Mouse (Mus musculus): ENCODE measurements around the gene 6030468B19Rik. TPM values are rescaled to one million over a fixed set of nuclear protein-coding genes. Genes with fewer than 3 reads are reported as not detected.
"Not testable (repeated sequence)": the region's sequence is repeated elsewhere in the genome, so short reads cannot be mapped to it uniquely, and the experiment has no call there.

Gene 6030468B19Rik
- polyA plus RNA-seq, 1 experiment = not detected

GRCm38 (mm10) chr11:117781993-117782704, 15.3 kb upstream of the 6030468B19Rik start, which contains the start of the genes Tmc8 and Tmc6:
Gene Tmc8 (plus strand): TSS chr11:117782076.
Gene Tmc6 (minus strand): TSS chr11:117782198.
- Histone ChIP-seq H3K4me3 (peak within 1 kb of the TSS; percentile 59), H3K4me2 (ENCODE audit: low read depth) (peak within 1 kb of the TSS; percentile 94), H3K79me2 (ENCODE audit: control insufficient read depth, insufficient read depth) (no peaks in the 10 kb centered on the region), H3K27me3 (ENCODE audit: control insufficient read depth, insufficient read depth, insufficient read length) (no peaks in the 10 kb centered on the region), H3ac (ENCODE audit: control insufficient read depth, insufficient read length) (no peak within 1 kb of the TSS), H3K36me3 (ENCODE audit: control insufficient read depth, insufficient read depth) (no peaks in the 10 kb centered on the region)
- TF ChIP-seq TCF3 (IDR thresholded peaks at IDR 0.05; ENCODE audit: insufficient read length, low read depth) = no peak
- TF ChIP-seq MAX (IDR thresholded peaks at IDR 0.05; ENCODE audit: low read depth) = no peak
- TF ChIP-seq USF1 (IDR thresholded peaks at IDR 0.05; ENCODE audit: low read depth) = no peak
- TF ChIP-seq TCF12 (IDR thresholded peaks at IDR 0.05; ENCODE audit: insufficient read depth, poor library complexity, severe bottlenecking) = no peak
- TF ChIP-seq POLR2AphosphoS2 (IDR thresholded peaks at IDR 0.05; ENCODE audit: insufficient read length, low read depth) = no peak
- TF ChIP-seq POLR2A (IDR thresholded peaks at IDR 0.05; ENCODE audit: insufficient read length, low read depth) = no peak
- no peak for TF ChIP-seq SRF (IDR thresholded peaks at IDR 0.05; ENCODE audit: control insufficient read depth, insufficient read length, low read depth)
- no peak for TF ChIP-seq MYOD1 (IDR thresholded peaks at IDR 0.05; ENCODE audit: control insufficient read depth in 1 of 3, insufficient read length in 2 of 3, low read depth in 2 of 3)

- Histone ChIP-seq H3ac (ENCODE audit: control insufficient read depth, insufficient read length) (no peak overlapping the region), H3K4me3 (no peak overlapping the region), H3K36me3 (ENCODE audit: control insufficient read depth, insufficient read depth) (no peaks in the 10 kb centered on the region), H3K4me2 (ENCODE audit: low read depth) (no peak overlapping the region), H3K79me2 (ENCODE audit: control insufficient read depth, insufficient read depth) (no peaks in the 10 kb centered on the region), H3K27me3 (ENCODE audit: control insufficient read depth, insufficient read depth, insufficient read length) (no peaks in the 10 kb centered on the region)
- TF ChIP-seq MYOG (IDR thresholded peaks at IDR 0.05; ENCODE audit: control insufficient read depth in 1 of 3, insufficient read depth in 1 of 3, insufficient read length in 2 of 3, low read depth in 2 of 3) = no peak
- no peak for TF ChIP-seq TCF12 (IDR thresholded peaks at IDR 0.05; ENCODE audit: insufficient read depth, poor library complexity, severe bottlenecking)
- no peak for TF ChIP-seq MAX (IDR thresholded peaks at IDR 0.05; ENCODE audit: low read depth)
- TF ChIP-seq MYOD1 (IDR thresholded peaks at IDR 0.05; ENCODE audit: control insufficient read depth in 1 of 3, insufficient read length in 2 of 3, low read depth in 2 of 3) = no peak
Observed at GRCm38 (mm10) chr11:117782705-117783034, 14.8 kb upstream of the 6030468B19Rik start.

- Histone ChIP-seq H3K79me2 (ENCODE audit: control insufficient read depth, insufficient read depth) (no peaks in the 10 kb centered on the region), H3ac (ENCODE audit: control insufficient read depth, insufficient read length) (no peak overlapping the region), H3K4me2 (ENCODE audit: low read depth) (no peak overlapping the region), H3K27me3 (ENCODE audit: control insufficient read depth, insufficient read depth, insufficient read length) (no peaks in the 10 kb centered on the region), H3K36me3 (ENCODE audit: control insufficient read depth, insufficient read depth) (no peaks in the 10 kb centered on the region), H3K4me3 (no peak overlapping the region)
- TF ChIP-seq SRF (IDR thresholded peaks at IDR 0.05; ENCODE audit: control insufficient read depth, insufficient read length, low read depth) = no peak
- no peak for TF ChIP-seq CEBPB (IDR thresholded peaks at IDR 0.05; ENCODE audit: insufficient read depth, poor library complexity, severe bottlenecking)
- TF ChIP-seq TCF3 (IDR thresholded peaks at IDR 0.05; ENCODE audit: insufficient read length, low read depth) = no peak
- no peak for TF ChIP-seq TCF12 (IDR thresholded peaks at IDR 0.05; ENCODE audit: insufficient read depth, poor library complexity, severe bottlenecking)
- no peak for TF ChIP-seq MAX (IDR thresholded peaks at IDR 0.05; ENCODE audit: low read depth)
- no peak for TF ChIP-seq MYOD1 (IDR thresholded peaks at IDR 0.05; ENCODE audit: control insufficient read depth in 1 of 3, insufficient read length in 2 of 3, low read depth in 2 of 3)
- no peak for TF ChIP-seq POLR2AphosphoS2 (IDR thresholded peaks at IDR 0.05; ENCODE audit: insufficient read length, low read depth)
- no peak for TF ChIP-seq USF1 (IDR thresholded peaks at IDR 0.05; ENCODE audit: low read depth)
- no peak for TF ChIP-seq E2F4 (IDR thresholded peaks at IDR 0.05; ENCODE audit: insufficient read depth)
- TF ChIP-seq MYOG (IDR thresholded peaks at IDR 0.05; ENCODE audit: control insufficient read depth in 1 of 3, insufficient read depth in 1 of 3, insufficient read length in 2 of 3, low read depth in 2 of 3) = no peak
- TF ChIP-seq REST (IDR thresholded peaks at IDR 0.05; ENCODE audit: insufficient read depth, insufficient read length) = no peak
- TF ChIP-seq POLR2A (IDR thresholded peaks at IDR 0.05; ENCODE audit: insufficient read length, low read depth) = no peak
Observed at GRCm38 (mm10) chr11:117783089-117783488, 14.4 kb upstream of the 6030468B19Rik start.

- Histone ChIP-seq H3K79me2 (ENCODE audit: control insufficient read depth, insufficient read depth) (no peaks in the 10 kb centered on the region), H3K4me2 (ENCODE audit: low read depth) (no peak overlapping the region), H3K4me3 (no peak overlapping the region), H3K36me3 (ENCODE audit: control insufficient read depth, insufficient read depth) (no peaks in the 10 kb centered on the region), H3K27me3 (ENCODE audit: control insufficient read depth, insufficient read depth, insufficient read length) (no peaks in the 10 kb centered on the region), H3ac (ENCODE audit: control insufficient read depth, insufficient read length) (no peak overlapping the region)
- TF ChIP-seq SRF (IDR thresholded peaks at IDR 0.05; ENCODE audit: control insufficient read depth, insufficient read length, low read depth) = no peak
Observed at GRCm38 (mm10) chr11:117783683-117784309, 13.7 kb upstream of the 6030468B19Rik start.

- no peak overlapping the region for H3ac ChIP-seq (ENCODE audit: control insufficient read depth, insufficient read length)
- H3K27me3 ChIP-seq (ENCODE audit: control insufficient read depth, insufficient read depth, insufficient read length) = no peaks in the 10 kb centered on the region
- no peak overlapping the region for H3K4me3 ChIP-seq
- H3K36me3 ChIP-seq (ENCODE audit: control insufficient read depth, insufficient read depth) = no peaks in the 10 kb centered on the region
- no peak for TF ChIP-seq POLR2A (IDR thresholded peaks at IDR 0.05; ENCODE audit: insufficient read length, low read depth)
- no peak for TF ChIP-seq TCF12 (IDR thresholded peaks at IDR 0.05; ENCODE audit: insufficient read depth, poor library complexity, severe bottlenecking)
- TF ChIP-seq CEBPB (IDR thresholded peaks at IDR 0.05; ENCODE audit: insufficient read depth, poor library complexity, severe bottlenecking) = no peak
- TF ChIP-seq REST (IDR thresholded peaks at IDR 0.05; ENCODE audit: insufficient read depth, insufficient read length) = no peak
- TF ChIP-seq POLR2AphosphoS2 (IDR thresholded peaks at IDR 0.05; ENCODE audit: insufficient read length, low read depth) = no peak
- no peak for TF ChIP-seq SRF (IDR thresholded peaks at IDR 0.05; ENCODE audit: control insufficient read depth, insufficient read length, low read depth)
- TF ChIP-seq MYOG (IDR thresholded peaks at IDR 0.05; ENCODE audit: control insufficient read depth in 1 of 3, insufficient read depth in 1 of 3, insufficient read length in 2 of 3, low read depth in 2 of 3) = no peak
- H3K79me2 ChIP-seq (ENCODE audit: control insufficient read depth, insufficient read depth) = no peaks in the 10 kb centered on the region
- H3K4me2 ChIP-seq (ENCODE audit: low read depth) = no peak overlapping the region
Observed at GRCm38 (mm10) chr11:117786294-117786693, 11.2 kb upstream of the 6030468B19Rik start.

- H3K4me3 ChIP-seq; H3K79me2 ChIP-seq (ENCODE audit: control insufficient read depth, insufficient read depth); H3K36me3 ChIP-seq (ENCODE audit: control insufficient read depth, insufficient read depth); H3ac ChIP-seq (ENCODE audit: control insufficient read depth, insufficient read length); H3K4me2 ChIP-seq (ENCODE audit: low read depth); H3K27me3 ChIP-seq (ENCODE audit: control insufficient read depth, insufficient read depth, insufficient read length): not testable (repeated sequence)
Observed at GRCm38 (mm10) chr11:117788481-117788880, 9.0 kb upstream of the 6030468B19Rik start.
